Mouse (Mus musculus) small intestine, adult 2 months (tissue): ENCODE results near the gene Gjd3. TPM values are rescaled to one million over a fixed set of nuclear protein-coding genes. Genes with fewer than 3 reads are reported as not detected.
"Not testable (repeated sequence)": the region's sequence is repeated elsewhere in the genome, so short reads cannot be mapped to it uniquely, and the experiment has no call there.

Experiments
- H3K27ac ChIP-seq: fragments of 200-500 bp; 2 replicates; pipeline ENCODE4 v1.5.1; 2012; ENCODE audit warnings: low read depth, low read length, control low read depth, inconsistent platforms; ENCODE audit not compliant: insufficient read depth
- H3K27me3 ChIP-seq: fragments of 200-500 bp; 2 replicates; pipeline ENCODE4 v1.6.1; 2012; ENCODE audit warnings: mild to moderate bottlenecking, moderate library complexity, low read length, inconsistent platforms; ENCODE audit not compliant: control insufficient read depth, insufficient read depth
- H3K36me3 ChIP-seq: fragments of 200-500 bp; 2 replicates; pipeline ENCODE4 v1.6.1; 2012; ENCODE audit warnings: mild to moderate bottlenecking, low read length, control low read depth, inconsistent platforms; ENCODE audit not compliant: control insufficient read depth, insufficient read depth
- H3K4me1 ChIP-seq: fragments of 200-500 bp; 2 replicates; pipeline ENCODE4 v1.6.1; 2012; ENCODE audit warnings: low read length, inconsistent platforms, mixed read lengths; ENCODE audit not compliant: control insufficient read depth, insufficient read depth, insufficient read length
- H3K4me3 ChIP-seq: fragments of 200-500 bp; 2 replicates; pipeline ENCODE4 v1.5.1; 2012; ENCODE audit warnings: low read depth, mild to moderate bottlenecking, control low read depth, inconsistent platforms, low read length, moderate library complexity
- CTCF ChIP-seq: fragments of 200-500 bp; IDR thresholded peaks from 2 replicates; pipeline ENCODE4 v1.5.1; 2012; ENCODE audit warnings: low read depth, mild to moderate bottlenecking, control low read depth, inconsistent platforms, low read length, moderate library complexity, mixed read lengths; ENCODE audit not compliant: insufficient replicate concordance, insufficient read length; ENCODE audit errors: extremely low read depth
- POLR2A ChIP-seq: fragments of 200-500 bp; IDR thresholded peaks from 2 replicates; pipeline ENCODE4 v1.6.1; 2012; ENCODE audit warnings: low read depth, mild to moderate bottlenecking, control low read depth, inconsistent platforms, low read length, moderate library complexity
- WGBS: fragments of 180-500 bp; shearing (Covaris S2); methylation state at CpG from one replicate; pipeline ENCODE4 v1.1.7; 2018; 5-methylcytosine and 5-hydroxymethylcytosine counted together
- polyA plus RNA-seq: library from polyadenylated mRNA; depleted of rRNA; stranded (reverse); fragments of >200 nt; gene quantifications from 2 replicates; pipeline ENCODE4 v1.2.3, GENCODE M21; 2012

The Gjd3 gene
- polyA plus RNA-seq, 1 experiment: 5.8 TPM

- 91% methylated on average over 7 of the region's 7 CpGs for WGBS
- Histone ChIP-seq H3K4me1 (no peaks in the 10 kb centered on the region), H3K36me3 (peaks cover 34% of the 10 kb centered on the region), H3K27me3 (no peaks in the 10 kb centered on the region), H3K27ac (no peak overlapping the region), H3K4me3 (no peak overlapping the region)
- TF ChIP-seq POLR2A: no peak
- TF ChIP-seq CTCF: no peak
Measured at GRCm38 (mm10) chr11:98995987-98996386, 13.2 kb upstream of the Gjd3 start.

- Histone ChIP-seq H3K4me3 (no peak overlapping the region), H3K36me3 (peaks cover 18% of the 10 kb centered on the region), H3K27me3 (no peaks in the 10 kb centered on the region), H3K27ac (no peak overlapping the region), H3K4me1 (no peaks in the 10 kb centered on the region)
- TF ChIP-seq CTCF: no peak
- TF ChIP-seq POLR2A: no peak
- WGBS: 76% methylated on average over 6 of the region's 6 CpGs
Measured at GRCm38 (mm10) chr11:98990866-98991265, 8.1 kb upstream of the Gjd3 start.

- H3K4me1 ChIP-seq, H3K36me3 ChIP-seq, H3K27me3 ChIP-seq, H3K4me3 ChIP-seq, H3K27ac ChIP-seq: not testable (repeated sequence)
- WGBS: 92% methylated on average over 6 of the region's 6 CpGs
Measured at GRCm38 (mm10) chr11:98988260-98988659, 5.4 kb upstream of the Gjd3 start.

GRCm38 (mm10) chr11:98985542-98985941 lies 2.7 kb upstream of the Gjd3 start:
- no peak overlapping the region for H3K4me3 ChIP-seq
- no peaks in the 10 kb centered on the region; the same call in 1 of the 2 replicates for H3K4me1 ChIP-seq
- WGBS: 85% methylated on average over 7 of the region's 7 CpGs
- H3K27me3 ChIP-seq: no peaks in the 10 kb centered on the region
- H3K27ac ChIP-seq: no peak overlapping the region
- no peaks in the 10 kb centered on the region for H3K36me3 ChIP-seq
- TF ChIP-seq CTCF: no peak
- TF ChIP-seq POLR2A: no peak

GRCm38 (mm10) chr11:98983551-98983950 lies 735 bp upstream of the Gjd3 start:
- no peak overlapping the region for H3K27ac ChIP-seq
- TF ChIP-seq CTCF (no peak), POLR2A (no peak)
- H3K36me3 ChIP-seq: no peaks in the 10 kb centered on the region
- no peaks in the 10 kb centered on the region; the same call in 1 of the 2 replicates for H3K4me1 ChIP-seq
- no peak overlapping the region for H3K4me3 ChIP-seq
- H3K27me3 ChIP-seq: no peaks in the 10 kb centered on the region
- 65% methylated on average over 8 of the region's 8 CpGs for WGBS

- WGBS: under 1% methylated on average over 94 of the region's 94 CpGs
- H3K4me3 ChIP-seq: peak overlapping the region; percentile 65
- H3K4me1 ChIP-seq: no peaks in the 10 kb centered on the region; the same call in 1 of the 2 replicates
- TF ChIP-seq CTCF (peak; percentile 45; the same call in 1 of the 2 replicates), POLR2A (no peak; the same call in 1 of the 2 replicates)
- no peak overlapping the region for H3K27ac ChIP-seq
- no peaks in the 10 kb centered on the region for H3K36me3 ChIP-seq
- H3K27me3 ChIP-seq: no peaks in the 10 kb centered on the region
Measured at GRCm38 (mm10) chr11:98981997-98982772, 631 bp downstream of the Gjd3 start.

- 30% methylated on average over 20 of the region's 20 CpGs for WGBS
- Histone ChIP-seq H3K4me1 (no peaks in the 10 kb centered on the region; the same call in 1 of the 2 replicates), H3K27me3 (no peaks in the 10 kb centered on the region), H3K27ac (no peak overlapping the region), H3K4me3 (peak overlapping the region; percentile 65), H3K36me3 (no peaks in the 10 kb centered on the region)
- TF ChIP-seq POLR2A (no peak), CTCF (no peak)
Measured at GRCm38 (mm10) chr11:98981289-98981996, 1.4 kb downstream of the Gjd3 start.
